Mouse (Mus musculus) v-Abl transformed pro-B cells (cell line): ENCODE data around the gene Cdc6.

Source experiments
- in situ Hi-C, 2 experiments: fragments of 400-800 bp; cut with MboI; formaldehyde crosslinking; loops; one replicate each; pipeline ENCODE4 v1.15.1; 2025; ENCODE audit not compliant: unreplicated experiment in 2 of 2

Gene Cdc6

DNA sequence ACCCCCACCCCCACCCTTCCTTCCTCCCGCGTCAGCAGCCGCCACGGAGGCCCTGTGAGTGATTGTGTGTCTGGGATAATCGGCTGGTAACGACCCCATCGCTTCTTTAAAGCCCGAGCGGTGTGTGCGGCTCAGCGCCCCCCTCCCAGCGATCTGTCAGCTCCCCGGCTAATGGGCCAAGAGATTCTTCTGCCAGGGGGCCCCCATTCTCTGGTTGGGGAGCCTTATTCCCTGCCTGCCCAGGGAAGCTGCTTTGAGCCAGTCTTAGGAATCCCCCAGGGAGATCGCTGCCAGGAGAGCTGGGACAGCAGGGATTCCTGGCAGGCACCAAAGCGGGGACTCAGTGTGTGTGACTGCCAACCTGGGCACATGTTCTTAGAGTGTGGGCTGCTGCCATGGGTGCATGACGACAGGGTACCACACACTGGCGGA is 61.9 kb downstream of the Cdc6 start:
- in situ Hi-C loops, result no loop called here

DNA sequence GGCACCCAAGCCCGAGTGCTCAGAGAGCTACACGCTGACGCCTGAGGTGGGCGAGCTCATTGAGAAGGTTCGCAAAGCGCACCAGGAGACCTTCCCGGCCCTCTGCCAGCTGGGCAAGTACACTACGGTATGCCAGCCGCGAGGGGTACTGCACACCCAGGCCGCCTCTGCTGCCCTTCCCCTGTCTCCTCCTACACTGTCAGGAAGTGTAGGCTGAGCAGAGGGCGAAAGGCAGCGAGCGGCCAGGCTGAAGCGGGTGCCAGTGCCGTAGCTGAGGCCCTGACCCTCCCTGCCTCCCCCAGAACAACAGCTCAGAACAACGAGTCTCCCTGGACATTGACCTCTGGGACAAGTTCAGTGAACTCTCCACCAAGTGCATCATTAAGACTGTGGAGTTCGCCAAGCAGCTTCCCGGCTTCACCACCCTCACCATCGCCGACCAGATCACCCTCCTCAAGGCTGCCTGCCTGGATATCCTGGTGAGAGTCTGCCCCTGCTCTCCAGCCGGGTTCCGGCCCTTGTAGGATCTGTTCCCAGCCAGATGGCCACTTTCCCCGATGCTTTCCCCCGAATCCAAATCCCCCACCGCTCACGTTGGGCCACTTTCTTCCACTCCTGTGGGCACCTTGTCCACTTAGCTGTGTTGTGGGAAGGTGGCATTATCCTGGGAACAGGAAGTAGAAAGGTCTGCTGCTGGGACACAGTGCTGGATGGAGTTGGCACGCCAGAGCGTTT is 62.8 kb downstream of the Cdc6 start:
- in situ Hi-C loops, result loop anchor here (5.0 to 10.0 kb wide), 3 partner anchors 33 to 494 kb away; partner anchors contain the start of gene Rara (in 1 of the 2)

DNA sequence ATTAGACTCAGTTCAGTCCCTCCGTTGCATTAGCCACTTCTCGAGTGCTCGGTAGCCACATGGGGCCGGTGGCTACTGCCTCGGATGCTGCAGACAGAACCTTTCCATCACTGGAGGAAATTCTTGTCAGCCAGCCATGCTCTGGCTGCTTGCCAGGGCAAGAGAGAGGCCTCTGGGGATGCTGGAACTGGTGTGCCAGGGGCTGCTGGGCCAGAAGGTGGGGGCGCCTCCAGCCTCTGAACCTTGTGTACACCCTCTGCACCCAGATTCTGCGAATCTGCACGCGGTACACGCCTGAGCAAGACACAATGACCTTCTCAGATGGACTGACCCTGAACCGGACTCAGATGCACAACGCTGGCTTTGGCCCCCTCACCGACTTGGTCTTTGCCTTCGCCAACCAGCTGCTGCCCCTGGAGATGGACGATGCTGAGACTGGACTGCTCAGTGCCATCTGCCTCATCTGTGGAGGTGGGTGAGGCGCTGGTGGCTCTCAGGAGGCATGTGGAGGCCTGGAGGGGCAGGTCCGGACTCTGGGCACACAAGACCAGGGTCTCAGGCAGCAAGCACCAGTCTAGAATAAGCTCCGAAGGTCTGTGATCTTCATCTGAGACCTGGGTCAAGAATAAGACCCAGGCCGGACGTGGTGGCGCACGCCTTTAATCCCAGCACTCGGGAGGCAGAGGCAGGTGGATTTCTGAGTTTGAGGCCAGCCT is 63.9 kb downstream of the Cdc6 start:
- in situ Hi-C loops, result loop anchor here (5.0 to 10.0 kb wide), 3 partner anchors 34 to 493 kb away; partner anchors contain the start of gene Rara (in 1 of the 2)

DNA sequence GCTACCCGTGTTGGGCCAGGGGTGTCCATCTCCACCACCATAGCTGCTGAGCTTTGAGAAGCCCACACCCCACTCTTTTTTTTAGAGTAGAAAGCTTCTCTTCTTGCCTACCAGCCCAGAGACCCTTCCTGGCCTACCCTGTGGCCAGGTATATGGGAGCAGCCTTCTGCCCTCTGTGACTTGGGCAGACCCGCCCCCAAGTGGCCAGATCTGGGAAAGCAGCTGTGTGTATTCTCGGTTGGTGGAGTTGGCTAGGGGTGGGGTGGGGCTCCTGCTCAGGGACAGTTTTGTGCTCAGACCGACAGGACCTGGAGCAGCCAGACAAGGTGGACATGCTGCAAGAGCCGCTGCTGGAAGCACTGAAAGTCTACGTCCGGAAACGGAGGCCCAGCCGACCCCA is 64.6 kb downstream of the Cdc6 start:
- in situ Hi-C loops, result loop anchor here (5.0 to 10.0 kb wide), 3 partner anchors 35 to 493 kb away; partner anchors contain the start of gene Rara (in 1 of the 2)

DNA sequence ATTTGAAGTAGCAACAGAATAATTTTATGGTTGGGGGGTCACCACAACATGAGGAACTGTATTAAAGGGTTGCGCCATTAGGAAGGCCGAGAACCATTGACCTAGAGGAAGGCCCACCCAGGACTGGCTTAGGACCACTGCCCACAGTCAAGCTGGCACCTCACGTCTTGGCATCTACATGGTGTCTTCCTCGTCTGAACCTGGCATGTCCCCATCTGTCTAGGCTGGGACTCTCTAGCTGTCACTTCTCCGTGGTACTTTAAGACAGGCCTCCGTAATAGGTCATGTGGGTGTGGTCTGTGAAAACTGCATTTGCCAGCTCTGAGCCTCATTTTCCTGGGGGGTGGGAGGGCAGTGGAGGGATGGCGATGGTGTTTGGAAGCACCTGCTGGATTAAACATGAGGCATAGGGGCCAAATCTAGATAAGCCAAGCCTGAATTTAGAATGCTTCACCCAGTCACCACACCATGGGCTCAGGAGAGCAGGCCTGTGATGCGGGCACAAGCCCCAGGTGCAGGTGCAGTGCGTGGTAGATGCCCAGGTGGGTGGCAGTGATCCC is 65.3 kb downstream of the Cdc6 start:
- in situ Hi-C loops, result loop anchor here (5.0 to 10.0 kb wide), 3 partner anchors 36 to 492 kb away; partner anchors contain the start of gene Rara (in 1 of the 2)
